Mouse (Mus musculus) midbrain, embryonic 14.5 days (tissue): ENCODE measurements around the gene Gpr149. TPM values are rescaled to one million over a fixed set of nuclear protein-coding genes. Genes with fewer than 3 reads are reported as not detected.

ENCODE experiments used
- polyA plus RNA-seq: library from polyadenylated mRNA; unstranded; fragments of >200 nt; fragmentation: Nextera tagmentation; extraction: Ambion mirVana; gene quantifications from 2 replicates; pipeline ENCODE4 v1.2.1, GENCODE M21; 2014

The Gpr149 gene
- polyA plus RNA-seq, 1 experiment from 2014 or later: 3.2 TPM

Other genes starting within 250 kb of the Gpr149 start
- 65.1 and 65.8 TPM in 2 replicates for gene Dhx36, start 98.1 kb downstream of the Gpr149 start, polyA plus RNA-seq